Mouse (Mus musculus) lung, adult 2 months (tissue): ENCODE results near the gene Siglecf.

Experiments used
- CTCF ChIP-seq: fragments of 200-500 bp; IDR thresholded peaks from 2 replicates; pipeline ENCODE4 v1.5.1; 2011; ENCODE audit warnings: mild to moderate bottlenecking, low read length, control low read depth; ENCODE audit not compliant: insufficient read depth
- POLR2A ChIP-seq: fragments of 200-500 bp; IDR thresholded peaks from 2 replicates; pipeline ENCODE4 v1.6.1; 2011; ENCODE audit warnings: low read depth, mild to moderate bottlenecking, control low read depth, low read length, borderline replicate concordance; ENCODE audit errors: extremely low read depth

DNA sequence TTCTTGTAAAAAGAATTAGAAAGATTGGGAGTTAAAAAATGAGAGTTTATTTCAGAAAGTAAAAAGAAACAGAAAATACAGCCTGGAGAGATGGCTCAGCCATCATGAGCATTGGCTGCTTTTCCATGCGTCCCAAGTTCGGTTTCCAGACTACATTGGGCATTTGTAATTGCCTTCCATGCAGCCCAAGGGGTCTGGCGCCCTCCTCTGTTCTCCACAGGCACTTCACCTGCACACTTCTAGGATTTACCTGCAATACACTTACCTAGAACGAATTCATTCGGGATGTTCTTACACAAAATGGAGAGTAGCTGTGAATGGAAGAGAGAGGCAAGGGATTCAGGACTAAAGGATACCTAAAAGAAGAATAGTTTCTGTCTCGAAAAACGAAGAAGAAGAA, 17.9 kb upstream of the Siglecf start:
- TF ChIP-seq CTCF (peak; percentile 86), POLR2A (no peak)
